Mouse (Mus musculus) ES-Bruce4 (cell line): ENCODE data around the gene Rbm44.

ENCODE experiments used
- CTCF ChIP-seq: IDR thresholded peaks from one replicate; pipeline ENCODE4 v1.8.1; 2011; ENCODE audit warnings: low read depth, low read length
- EP300 ChIP-seq: IDR thresholded peaks from 2 replicates; pipeline ENCODE4 v1.6.1; 2011; ENCODE audit warnings: low read depth, low read length; ENCODE audit not compliant: insufficient read depth

DNA sequence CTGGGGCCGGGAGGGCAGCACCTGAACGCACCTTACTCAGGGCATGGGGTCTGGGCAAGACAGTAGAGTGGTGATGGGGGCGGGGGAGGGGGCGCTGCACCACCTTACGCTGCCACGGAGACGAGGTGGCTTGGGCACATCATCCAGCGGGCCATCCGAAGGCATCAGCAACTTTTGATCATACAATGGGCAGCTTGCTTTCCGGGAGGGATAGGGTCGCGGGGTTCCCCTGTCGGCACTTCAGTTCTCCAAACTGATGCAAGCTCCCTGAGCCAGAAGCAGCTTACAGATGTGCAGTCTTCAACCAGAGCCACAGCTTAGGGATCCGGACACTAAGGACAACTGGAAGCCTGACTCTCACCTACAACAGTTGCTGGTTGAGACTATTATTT, 35.3 kb downstream of the Rbm44 start:
- no peak for TF ChIP-seq EP300
- TF ChIP-seq CTCF: no peak
